25 mouse cellular contexts compared by ENCODE assay signal in genomic region chr2:18855246-18855645, GRCm38 (mm10).
DNase-seq lines count a peak whose midpoint lies in the region; ATAC-seq and TF ChIP-seq lines count a peak whose summit lies in the region.
"Had no signal": no experiment of that assay in that cellular context is flagged by ENCODE, and none has a peak within 500 bp of the region (broad histone marks: within the 10 kb centered on the region; RNA-seq: fewer than 3 reads in every experiment).

No protein-coding gene starts in this region.

- no peak overlapping the region for H3K9ac ChIP-seq in intestine, embryonic 14.5 days (ENCODE audit: low read length)
- no peak overlapping the region for H3K9ac ChIP-seq in intestine, embryonic 15.5 days
- no peak overlapping the region for H3K9ac ChIP-seq in midbrain, embryonic 11.5 days (ENCODE audit: low read length)
- H3K9ac ChIP-seq in midbrain, postnatal 0 days (replicated peaks; ENCODE audit: low read length, poor library complexity, severe bottlenecking), result no peak overlapping the region
- H3K9ac ChIP-seq: embryonic facial prominence, embryonic 12.5 days; forebrain, embryonic 13.5 days; forebrain, embryonic 15.5 days had no signal

- DNase-seq in heart, adult 11 months, result peak; percentile 60
- DNase-seq in heart, adult 18-20 months, result no peak
- peak; percentile 54 for DNase-seq in intestine, embryonic 14.5 days (ENCODE audit: low spot score)
- peak; percentile 80 for DNase-seq in midbrain, embryonic 11.5 days (ENCODE audit: low spot score, missing footprints)
- DNase-seq in midbrain, postnatal 0 days (ENCODE audit: low spot score), result no peak
- DNase-seq in embryonic facial prominence, embryonic 10.5 days (ENCODE audit: low spot score), result no peak
- DNase-seq: adrenal gland, adult 8-10 months; adrenal gland, postnatal 14 days; adrenal gland, postnatal 36 days; B cell, adult 2 months; cerebellum, adult 11-12 months; cerebellum, adult 8-10 months; cerebellum, adult 9-11 months; cerebellum, postnatal 14 days; cerebellum, postnatal 36 days; embryo, embryonic 11 days had no signal

- no peak overlapping the region for H3K4me3 ChIP-seq in intestine, embryonic 14.5 days (ENCODE audit: low read depth, low read length)
- H3K4me3 ChIP-seq in intestine, embryonic 15.5 days (replicated peaks), result no peak overlapping the region
- no peak overlapping the region for H3K4me3 ChIP-seq in midbrain, embryonic 11.5 days (ENCODE audit: low read depth, low read length)
- H3K4me3 ChIP-seq in midbrain, postnatal 0 days (ENCODE audit: low read depth, low read length), result no peak overlapping the region
- H3K4me3 ChIP-seq in embryonic facial prominence, embryonic 10.5 days, result no peak overlapping the region
- H3K4me3 ChIP-seq: embryonic facial prominence, embryonic 12.5 days; forebrain, embryonic 13.5 days; forebrain, embryonic 15.5 days had no signal

- 0 out of 2 replicates have a peak, but pooled peaks cover 4% of the 10 kb centered on the region for H3K4me1 ChIP-seq in intestine, embryonic 14.5 days (replicated peaks; ENCODE audit: control insufficient read depth, insufficient read depth, low read length)
- no peaks in the 10 kb centered on the region for H3K4me1 ChIP-seq in intestine, embryonic 15.5 days (replicated peaks)
- H3K4me1 ChIP-seq in midbrain, embryonic 11.5 days (ENCODE audit: control insufficient read depth, insufficient read depth, low read length), result peaks cover 3% of the 10 kb centered on the region
- H3K4me1 ChIP-seq in midbrain, postnatal 0 days (ENCODE audit: insufficient read depth, low read length), result no peaks in the 10 kb centered on the region
- H3K4me1 ChIP-seq in embryonic facial prominence, embryonic 10.5 days, result peaks cover 34% of the 10 kb centered on the region

- no peaks in the 10 kb centered on the region for H3K27me3 ChIP-seq in intestine, embryonic 14.5 days (replicated peaks; ENCODE audit: control insufficient read depth, insufficient read depth, low read length)
- H3K27me3 ChIP-seq in intestine, embryonic 15.5 days (replicated peaks), result no peaks in the 10 kb centered on the region
- no peaks in the 10 kb centered on the region for H3K27me3 ChIP-seq in midbrain, embryonic 11.5 days (ENCODE audit: control insufficient read depth, insufficient read depth, low read length)
- H3K27me3 ChIP-seq in midbrain, postnatal 0 days (ENCODE audit: insufficient read depth, low read length), result no peaks in the 10 kb centered on the region
- H3K27me3 ChIP-seq in embryonic facial prominence, embryonic 10.5 days (replicated peaks; ENCODE audit: low read depth, poor library complexity, severe bottlenecking), result peaks cover 16% of the 10 kb centered on the region
- H3K27me3 ChIP-seq: CH12.LX; embryonic facial prominence, embryonic 12.5 days; forebrain, embryonic 15.5 days; Patski had no signal

- H3K36me3 ChIP-seq in intestine, embryonic 14.5 days (ENCODE audit: control insufficient read depth, insufficient read depth, low read length), result no peaks in the 10 kb centered on the region
- 0 out of 2 replicates have a peak, but pooled peaks cover 3% of the 10 kb centered on the region for H3K36me3 ChIP-seq in intestine, embryonic 15.5 days
- H3K36me3 ChIP-seq in midbrain, embryonic 11.5 days (ENCODE audit: control insufficient read depth, insufficient read depth, low read length), result no peaks in the 10 kb centered on the region
- no peaks in the 10 kb centered on the region for H3K36me3 ChIP-seq in midbrain, postnatal 0 days (ENCODE audit: insufficient read depth, low read length)
- no peaks in the 10 kb centered on the region for H3K36me3 ChIP-seq in embryonic facial prominence, embryonic 10.5 days (replicated peaks)
- H3K36me3 ChIP-seq: embryonic facial prominence, embryonic 12.5 days; forebrain, embryonic 15.5 days had no signal

- no peak for TF ChIP-seq CTCF in midbrain, postnatal 0 days (IDR thresholded peaks at IDR 0.05)

- no peaks in the 10 kb centered on the region for H3K9me3 ChIP-seq in intestine, embryonic 14.5 days (ENCODE audit: control insufficient read depth, low read length)
- H3K9me3 ChIP-seq in intestine, embryonic 15.5 days, result no peaks in the 10 kb centered on the region
- no peaks in the 10 kb centered on the region for H3K9me3 ChIP-seq in midbrain, embryonic 11.5 days (ENCODE audit: control insufficient read depth, low read length)
- no peaks in the 10 kb centered on the region for H3K9me3 ChIP-seq in midbrain, postnatal 0 days (ENCODE audit: low read length)
- H3K9me3 ChIP-seq in embryonic facial prominence, embryonic 10.5 days, result no peaks in the 10 kb centered on the region
- H3K9me3 ChIP-seq: embryonic facial prominence, embryonic 12.5 days; forebrain, embryonic 13.5 days; forebrain, embryonic 15.5 days; G1E had no signal

- no peak for ATAC-seq in intestine, embryonic 14.5 days (replicated peaks; ENCODE audit: low FRiP score, low TSS enrichment, low read depth)
- ATAC-seq in intestine, embryonic 15.5 days, result no peak
- ATAC-seq in midbrain, embryonic 11.5 days (ENCODE audit: low FRiP score), result no peak
- ATAC-seq in midbrain, postnatal 0 days (ENCODE audit: low FRiP score), result no peak
- ATAC-seq: activated CD4-positive, CD25-positive, alpha-beta regulatory T cell, adult 4 months; CD4-positive, CD25-positive, alpha-beta regulatory T cell, adult 4 months; forebrain, embryonic 13.5 days; forebrain, embryonic 15.5 days; Patski had no signal

- 51% methylated on average over 8 of the region's 8 CpGs for WGBS in intestine, embryonic 14.5 days
- 52% methylated on average over 8 of the region's 8 CpGs for WGBS in intestine, embryonic 15.5 days
- WGBS in midbrain, embryonic 11.5 days, result 75% methylated on average over 8 of the region's 8 CpGs
- 68% methylated on average over 8 of the region's 8 CpGs for WGBS in midbrain, postnatal 0 days
- WGBS in embryonic facial prominence, embryonic 10.5 days, result 71% methylated on average over 8 of the region's 8 CpGs

- no peak overlapping the region for H3K27ac ChIP-seq in intestine, embryonic 14.5 days (ENCODE audit: low read depth)
- H3K27ac ChIP-seq in intestine, embryonic 15.5 days, result no peak overlapping the region
- no peak overlapping the region for H3K27ac ChIP-seq in midbrain, embryonic 11.5 days (ENCODE audit: low read depth, low read length)
- no peak overlapping the region for H3K27ac ChIP-seq in midbrain, postnatal 0 days (ENCODE audit: low read depth, low read length)
- H3K27ac ChIP-seq in embryonic facial prominence, embryonic 10.5 days (replicated peaks), result 0 out of 2 replicates have a peak overlapping the region, but pooled peaks have one; percentile 24
- H3K27ac ChIP-seq: embryonic facial prominence, embryonic 12.5 days; forebrain, embryonic 13.5 days; forebrain, embryonic 15.5 days had no signal

- no peak overlapping the region for H3K4me2 ChIP-seq in intestine, embryonic 14.5 days (ENCODE audit: low read length)
- no peak overlapping the region for H3K4me2 ChIP-seq in intestine, embryonic 15.5 days (replicated peaks)
- no peak overlapping the region for H3K4me2 ChIP-seq in midbrain, embryonic 11.5 days
- H3K4me2 ChIP-seq in midbrain, postnatal 0 days (ENCODE audit: low read depth, low read length, poor library complexity, severe bottlenecking), result no peak overlapping the region
- H3K4me2 ChIP-seq: embryonic facial prominence, embryonic 12.5 days; forebrain, embryonic 13.5 days; forebrain, embryonic 15.5 days had no signal

Comparison
In these comparisons a context has a peak if more than half of its experiments do, and no peak if none do; other contexts are left out.
1. DNase-seq: peak in heart, adult 11 months (single experiment), intestine, embryonic 14.5 days (single experiment) and midbrain, embryonic 11.5 days (single experiment); none in heart, adult 18-20 months (0 of 2), midbrain, postnatal 0 days (single experiment) and embryonic facial prominence, embryonic 10.5 days (single experiment).